Mouse (Mus musculus) ES-E14 (cell line): ENCODE results near the gene Trrap. TPM values are rescaled to one million over a fixed set of nuclear protein-coding genes. Genes with fewer than 3 reads are reported as not detected.

Experiments used
- DNase-seq: peaks from one replicate; pipeline ENCODE4 v3.0.0-alpha.2; 2013; ENCODE audit warnings: low read depth, low spot score
- H3K27ac ChIP-seq: 2 replicates; pipeline ENCODE4 v1.5.1; 2012; ENCODE audit warnings: low read depth, mild to moderate bottlenecking, low read length, moderate library complexity, mixed read lengths; ENCODE audit not compliant: poor library complexity, insufficient read depth, severe bottlenecking
- H3K36me3 ChIP-seq: 2 replicates; pipeline ENCODE4 v1.6.1; 2012; ENCODE audit warnings: mild to moderate bottlenecking, low read length, moderate library complexity, mixed read lengths; ENCODE audit not compliant: control insufficient read depth, poor library complexity, insufficient read depth, severe bottlenecking
- H3K4me1 ChIP-seq, 2 experiments: fragments of 150-350 bp in 1 of 2; sonication (generic) in 1 of 2; 2 replicates each; pipeline ENCODE4 v1.6.1; 2012; ENCODE audit warnings: low read length in 2 of 2, mild to moderate bottlenecking in 1 of 2, mixed read lengths in 1 of 2; ENCODE audit not compliant: control insufficient read depth in 2 of 2, insufficient read depth in 2 of 2, poor library complexity in 1 of 2
- H3K4me3 ChIP-seq, 2 experiments: fragments of 150-350 bp in 1 of 2; sonication (generic) in 1 of 2; 2 replicates each; pipeline ENCODE4 v1.5.1; 2012; ENCODE audit warnings: low read length in 2 of 2, low read depth in 1 of 2, mild to moderate bottlenecking in 1 of 2, mixed read lengths in 1 of 2; ENCODE audit not compliant: insufficient read depth in 1 of 2, poor library complexity in 1 of 2, severe bottlenecking in 1 of 2
- H3K9ac ChIP-seq: 2 replicates; pipeline ENCODE4 v1.6.1; 2012; ENCODE audit warnings: low read depth, mild to moderate bottlenecking, low read length, mixed read lengths; ENCODE audit not compliant: poor library complexity, insufficient read depth, severe bottlenecking
- H3K9me3 ChIP-seq: fragments of 150-350 bp; sonication (generic); 2 replicates; pipeline ENCODE4 v1.6.1; 2012; ENCODE audit warnings: low read depth, mild to moderate bottlenecking, low read length; ENCODE audit not compliant: control insufficient read depth, insufficient read depth
- CHD2 ChIP-seq: IDR thresholded peaks from 2 replicates; pipeline ENCODE4 v1.6.1; 2014; ENCODE audit warnings: mild to moderate bottlenecking, low read depth, low read length, inconsistent platforms
- HCFC1 ChIP-seq: IDR thresholded peaks from 2 replicates; pipeline ENCODE4 v1.6.1; 2012; ENCODE audit warnings: low read length, inconsistent platforms, borderline replicate concordance; ENCODE audit not compliant: insufficient read depth
- MAFK ChIP-seq: IDR thresholded peaks from 2 replicates; pipeline ENCODE4 v1.6.1; 2014; ENCODE audit warnings: mild to moderate bottlenecking, low read depth, low read length, inconsistent platforms; ENCODE audit not compliant: insufficient read depth
- ZC3H11A ChIP-seq: IDR thresholded peaks from 2 replicates; pipeline ENCODE4 v1.6.1; 2012; ENCODE audit warnings: low read depth, mild to moderate bottlenecking, inconsistent platforms, low read length, borderline replicate concordance
- ZNF384 ChIP-seq: IDR thresholded peaks from 2 replicates; pipeline ENCODE4 v1.6.1; 2012; ENCODE audit warnings: low read depth, low read length, inconsistent platforms
- in situ Hi-C, 2 experiments: fragments of 600-800 bp; cut with MboI; formaldehyde crosslinking; loops; one replicate each; pipeline ENCODE4 v1.15.1; 2025; ENCODE audit warnings: low sequenced_read_pairs in 2 of 2, inconsistent platforms in 1 of 2; ENCODE audit not compliant: unreplicated experiment in 2 of 2
- total RNA-seq: library from RNA; depleted of rRNA; stranded (reverse); fragments of 300-350 nt; gene quantifications from 2 replicates; pipeline ENCODE4 v1.2.3, GENCODE M21; 2012

Trrap gene
- total RNA-seq, 1 experiment: 105 TPM

DNA sequence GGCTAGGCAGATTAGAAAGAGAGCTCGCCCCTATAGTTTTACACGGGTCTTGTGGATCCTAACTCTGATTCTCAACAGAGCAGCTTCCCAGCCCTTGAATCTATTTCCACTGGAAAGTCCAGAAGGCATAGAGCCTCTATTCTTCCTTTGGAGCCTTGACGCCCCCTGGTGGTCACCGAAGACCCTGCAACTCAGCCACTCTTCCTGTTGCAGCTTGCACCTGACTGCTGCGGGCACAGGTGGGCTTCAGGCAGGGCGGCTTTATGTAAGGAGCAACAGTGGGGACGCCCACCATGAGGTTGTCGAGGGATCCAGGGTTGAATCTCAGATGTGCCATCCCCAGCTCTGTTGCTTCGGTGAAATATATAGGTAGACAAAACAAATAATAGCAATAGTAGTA, 40.4 kb upstream of the Trrap start:
- TF ChIP-seq HCFC1: no peak
- no peak for TF ChIP-seq ZNF384
- no peak for TF ChIP-seq CHD2
- peak; percentile 80; the same call in 1 of the 2 replicates for TF ChIP-seq ZC3H11A
- TF ChIP-seq MAFK: no peak
- Histone ChIP-seq H3K4me1 (peaks cover 0 to 10% of the 10 kb centered on the region in 2 experiments; a peak in 2 of 4 replicates), H3K27ac (no peak overlapping the region), H3K36me3 (no peaks in the 10 kb centered on the region), H3K9ac (no peak overlapping the region), H3K4me3 (no peak overlapping the region), H3K9me3 (no peaks in the 10 kb centered on the region)
- peak; percentile 61 for DNase-seq
- in situ Hi-C loops: no loop called here

DNA sequence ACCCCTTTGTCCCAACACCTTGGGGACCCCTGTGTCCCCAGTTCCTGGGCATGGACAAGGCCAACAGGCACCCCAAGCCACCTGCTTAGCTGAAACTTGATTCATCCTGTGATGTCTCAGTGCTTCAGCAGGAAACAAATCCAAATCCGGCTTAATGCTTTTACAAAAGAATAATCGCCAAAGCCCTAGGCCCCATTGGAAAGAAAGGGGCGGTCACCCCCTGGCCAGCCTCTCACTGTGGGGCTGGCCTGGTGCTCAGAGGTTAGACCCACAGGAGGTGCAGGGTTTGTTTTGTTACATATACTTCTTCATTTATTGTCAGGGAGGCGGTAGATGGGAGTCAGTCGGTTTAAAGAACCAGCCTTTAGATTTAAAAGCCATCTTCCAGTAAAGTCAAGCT, 39.3 kb upstream of the Trrap start:
- peaks cover 0 to 10% of the 10 kb centered on the region in 2 experiments; a peak in 1 of 4 replicates for H3K4me1 ChIP-seq
- in situ Hi-C loops: no loop called here
- no peaks in the 10 kb centered on the region for H3K9me3 ChIP-seq
- H3K4me3 ChIP-seq: no peak overlapping the region
- no peaks in the 10 kb centered on the region for H3K36me3 ChIP-seq
- TF ChIP-seq MAFK (no peak), ZNF384 (no peak), CHD2 (no peak), ZC3H11A (no peak), HCFC1 (no peak)
- H3K27ac ChIP-seq: no peak overlapping the region; the same call in 1 of the 2 replicates
- H3K9ac ChIP-seq: no peak overlapping the region
- DNase-seq: no peak

DNA sequence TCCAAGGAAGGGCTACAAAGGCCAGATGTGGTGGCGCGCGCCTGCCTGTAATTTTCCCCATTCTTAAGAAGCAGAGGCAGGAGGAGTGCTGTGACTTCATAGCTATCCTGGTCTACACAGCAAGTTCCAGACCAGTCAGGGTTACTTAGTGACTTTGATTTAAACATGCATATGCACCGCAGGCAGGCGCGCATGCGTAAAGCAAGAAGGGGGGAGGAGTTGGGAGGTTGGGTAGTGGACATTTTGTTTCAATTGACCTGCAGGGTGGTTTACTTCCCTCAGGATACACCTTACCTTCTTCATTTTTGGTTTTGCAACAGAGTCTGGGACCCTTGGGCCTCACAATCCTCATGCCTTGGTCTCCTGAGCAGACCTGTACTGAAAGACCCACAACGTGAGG, 38.3 kb upstream of the Trrap start:
- in situ Hi-C loops: no loop called here
- Histone ChIP-seq H3K9me3 (no peaks in the 10 kb centered on the region), H3K4me3 (no peak overlapping the region), H3K36me3 (no peaks in the 10 kb centered on the region), H3K4me1 (peaks cover 0 to 10% of the 10 kb centered on the region in 2 experiments; a peak in 1 of 4 replicates), H3K27ac (peak overlapping the region; percentile 46; the same call in 1 of the 2 replicates), H3K9ac (no peak overlapping the region)
- TF ChIP-seq HCFC1 (no peak), CHD2 (no peak), ZC3H11A (no peak), MAFK (no peak), ZNF384 (no peak)
- DNase-seq: no peak

DNA sequence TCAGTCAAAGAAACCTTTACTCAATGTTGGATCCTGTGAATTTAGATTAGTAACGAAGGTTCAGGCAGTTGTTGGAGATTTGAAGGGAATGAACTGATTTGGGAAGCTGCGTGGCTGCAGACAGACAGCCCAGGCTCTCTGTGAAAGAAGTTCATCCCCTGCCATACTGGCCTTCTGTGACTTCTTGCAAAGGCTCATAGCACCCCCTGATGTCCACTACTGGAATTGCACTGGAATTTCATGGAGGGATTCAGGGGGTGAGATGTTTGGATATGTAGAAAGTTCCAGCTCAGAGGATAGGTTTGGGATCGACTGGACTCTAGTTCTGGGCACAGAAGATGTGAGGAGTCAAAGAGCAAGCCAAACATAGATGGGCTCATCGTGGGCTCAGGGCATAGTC, 33.6 kb upstream of the Trrap start:
- H3K9me3 ChIP-seq: no peaks in the 10 kb centered on the region
- peak; percentile 74 for DNase-seq
- H3K4me1 ChIP-seq: peaks cover 0 to 4% of the 10 kb centered on the region in 2 experiments; a peak in 1 of 4 replicates
- H3K4me3 ChIP-seq: no peak overlapping the region
- in situ Hi-C loops: loop anchor here (5.0 to 10.0 kb wide), 3 partner anchors 209 to 349 kb away; no protein-coding TSS in a partner anchor
- no peak overlapping the region for H3K27ac ChIP-seq
- no peaks in the 10 kb centered on the region for H3K36me3 ChIP-seq
- H3K9ac ChIP-seq: no peak overlapping the region
- TF ChIP-seq HCFC1 (no peak), CHD2 (no peak), MAFK (no peak), ZC3H11A (peak; percentile 87; the same call in 1 of the 2 replicates), ZNF384 (no peak)

DNA sequence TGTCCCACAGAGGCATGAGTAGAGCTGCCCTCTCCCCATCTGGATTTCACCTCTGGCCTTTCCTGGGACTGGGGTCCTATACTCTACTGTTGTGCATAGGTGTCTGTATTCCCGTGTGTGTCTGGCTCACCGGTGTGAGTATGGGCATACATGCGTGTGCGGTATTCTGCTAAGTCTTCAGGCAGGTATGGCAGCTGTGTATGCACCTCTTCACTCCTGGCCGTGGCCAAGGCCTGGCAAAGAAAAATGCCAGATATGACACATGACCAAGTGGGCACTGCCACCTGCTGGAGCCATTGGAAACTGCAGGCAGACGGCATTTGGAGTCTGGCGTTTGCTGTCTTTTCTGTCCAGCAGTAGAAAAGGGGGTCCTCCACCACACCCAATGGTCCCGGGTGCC, 32.6 kb upstream of the Trrap start:
- no peak for TF ChIP-seq MAFK
- TF ChIP-seq ZC3H11A: peak; percentile 49; the same call in 1 of the 2 replicates
- no peak for TF ChIP-seq ZNF384
- no peak for TF ChIP-seq HCFC1
- no peak overlapping the region for H3K27ac ChIP-seq
- DNase-seq: peak; percentile 55
- H3K9me3 ChIP-seq: no peaks in the 10 kb centered on the region
- no peak overlapping the region for H3K4me3 ChIP-seq
- H3K36me3 ChIP-seq: no peaks in the 10 kb centered on the region
- H3K4me1 ChIP-seq: peaks cover 0 to 3% of the 10 kb centered on the region in 2 experiments; a peak in 1 of 4 replicates
- H3K9ac ChIP-seq: no peak overlapping the region
- in situ Hi-C loops: loop anchor here (5.0 to 10.0 kb wide), 3 partner anchors 210 to 350 kb away; no protein-coding TSS in a partner anchor
